Mouse (Mus musculus): ENCODE measurements around the gene Mycbp2.

DNA sequence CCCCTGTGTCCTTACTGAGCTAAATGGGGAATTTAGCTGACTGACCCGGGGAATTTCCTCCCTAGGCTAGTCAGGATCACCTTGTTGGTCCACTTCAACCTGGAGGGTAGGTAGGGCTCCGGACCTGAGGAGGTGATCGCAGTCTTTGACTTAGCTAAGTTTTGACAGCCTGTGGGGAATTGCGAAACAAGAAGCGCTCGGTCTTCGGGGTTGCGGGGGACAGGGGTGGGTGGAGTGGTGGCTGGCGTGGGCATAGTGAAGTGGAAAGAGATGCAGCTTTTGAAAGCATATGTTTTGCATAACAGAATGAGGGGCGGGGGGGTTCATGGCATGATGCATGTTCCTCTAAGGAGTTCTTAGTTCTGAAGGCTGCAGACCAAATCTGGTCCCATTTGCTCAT lies 275.8 kb downstream of the Mycbp2 start:
- no peak for TF ChIP-seq CTCF (IDR thresholded peaks at IDR 0.05; ENCODE audit: extremely low read depth, insufficient read length, insufficient replicate concordance, low read depth, low read length)
- TF ChIP-seq POLR2A (IDR thresholded peaks at IDR 0.05; ENCODE audit: low read depth, low read length) = no peak

Measured in small intestine, adult 2 months (tissue).